Mouse (Mus musculus) cerebellum, postnatal 25 days (tissue): ENCODE data around the gene Serpinb2.

Experiments
- DNase-seq, 2 experiments: peaks; one replicate each; pipeline ENCODE4 v3.0.0; 2021; ENCODE audit warnings: mixed read lengths in 2 of 2

The Serpinb2 gene

DNA sequence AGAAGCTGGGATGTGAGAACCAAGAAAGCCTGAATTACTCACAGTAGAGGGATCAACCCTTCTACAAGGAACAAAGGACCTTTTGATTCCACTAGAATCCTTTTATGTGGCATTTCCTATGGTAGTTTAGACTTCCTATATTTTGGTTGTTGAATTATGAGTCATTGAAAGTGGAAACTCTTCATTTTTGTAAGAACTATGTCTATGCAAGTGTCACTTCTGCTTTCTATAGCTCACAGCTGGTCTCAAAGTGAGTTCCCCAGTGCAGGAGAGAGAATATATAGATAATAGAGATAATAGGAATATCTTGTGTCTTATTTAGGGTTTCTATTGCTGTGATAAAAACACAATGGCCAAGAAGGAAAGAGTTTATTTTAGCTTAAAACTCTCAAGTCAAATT lies 71.7 kb downstream of the Serpinb2 start:
- DNase-seq = no peak

DNA sequence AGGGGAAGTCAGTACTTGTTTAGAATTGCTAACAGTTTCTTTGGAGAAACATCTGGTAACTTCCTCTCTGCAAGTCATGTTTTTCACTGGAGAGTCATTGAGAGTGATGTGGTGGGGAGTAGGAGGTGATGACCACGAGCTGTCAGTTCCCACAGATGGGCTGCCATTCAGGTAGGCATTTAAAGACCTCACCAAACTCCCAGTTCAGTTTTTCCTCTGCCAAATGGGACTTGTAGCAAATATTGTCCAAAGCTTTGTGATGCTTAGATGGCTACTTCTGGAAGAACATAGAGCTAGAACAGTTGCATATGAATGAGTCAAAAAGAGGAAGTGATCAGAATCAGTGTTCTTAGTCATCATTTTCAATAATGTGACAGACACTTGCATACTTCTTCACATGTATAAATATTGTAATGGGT lies 72.7 kb downstream of the Serpinb2 start:
- DNase-seq = no peak

DNA sequence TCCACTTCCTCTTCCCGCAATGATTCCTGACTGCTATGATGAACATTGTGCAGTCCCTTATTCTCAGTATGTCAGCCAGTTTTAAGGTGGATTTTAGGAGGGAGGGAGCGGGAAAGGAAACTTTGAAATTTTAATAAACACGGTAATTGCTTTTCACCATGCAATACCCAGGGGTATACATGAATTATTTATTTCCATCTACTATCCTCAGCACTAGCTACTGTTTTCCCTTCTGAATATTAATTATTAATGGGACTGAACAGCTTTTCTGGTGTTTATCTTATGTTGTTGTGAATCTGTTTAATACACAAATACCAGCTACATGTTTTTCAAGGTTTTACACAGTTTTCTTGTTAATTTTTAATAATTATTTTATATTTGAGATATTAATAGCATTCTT lies 73.7 kb downstream of the Serpinb2 start:
- no peak for DNase-seq
